Mouse (Mus musculus): ENCODE measurements around the gene Rnf130. TPM values are rescaled to one million over a fixed set of nuclear protein-coding genes. Genes with fewer than 3 reads are reported as not detected.

The Rnf130 gene
- total and polyA plus RNA-seq, 3 experiments: 78.9 to 129 (median 102) TPM

- DNase-seq: no peak
These were observed 113.2 kb downstream of the Rnf130 start for GRCm38 (mm10) chr11:50138206-50138822.

DNA sequence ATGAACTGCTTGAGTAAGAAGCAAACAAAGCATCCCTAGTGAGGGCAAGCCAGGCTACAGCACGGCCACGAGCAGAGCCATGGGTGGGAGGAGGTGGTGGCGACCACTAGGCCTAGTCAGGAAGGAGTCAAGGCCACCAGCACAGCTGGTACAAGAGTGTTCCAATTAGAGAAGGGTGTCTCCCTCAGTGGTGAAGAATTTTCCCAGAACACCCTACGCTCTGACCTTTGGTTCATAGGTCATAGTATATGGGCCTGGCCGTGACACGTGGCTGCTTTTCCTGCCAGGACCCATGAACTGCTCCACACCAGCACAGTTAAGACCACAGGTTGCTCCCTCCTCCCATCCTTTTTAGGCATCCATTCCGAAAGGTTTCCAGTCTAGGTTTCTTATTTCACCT, 114.4 kb downstream of the Rnf130 start:
- DNase-seq: no peak

DNA sequence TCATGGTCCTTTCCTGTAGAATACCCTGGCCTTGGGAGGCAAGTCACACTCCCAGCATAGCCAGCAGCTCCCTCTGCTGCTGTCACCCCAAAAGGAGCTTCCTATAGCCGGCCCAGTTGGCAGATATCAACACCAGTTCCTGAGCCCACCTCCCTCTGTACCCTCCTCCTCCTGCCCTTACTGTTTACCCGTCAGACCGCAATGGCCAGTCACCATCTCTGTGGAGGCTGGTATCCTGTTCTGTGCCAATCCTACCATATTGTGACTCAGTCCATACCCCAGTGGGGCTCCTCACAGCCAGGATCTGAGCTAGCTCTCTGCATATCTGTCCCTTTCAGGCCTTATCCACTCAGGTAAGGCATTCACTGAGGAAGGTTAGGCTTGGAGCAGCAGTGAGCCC, 120.4 kb downstream of the Rnf130 start:
- DNase-seq: no peak

- DNase-seq: no peak
These were observed 121.0 kb downstream of the Rnf130 start for GRCm38 (mm10) chr11:50146121-50146520.

- DNase-seq: peak; percentile 72
These were observed 122.3 kb downstream of the Rnf130 start for GRCm38 (mm10) chr11:50147267-50147957.

GRCm38 (mm10) chr11:50147958-50148476, 122.9 kb downstream of the Rnf130 start:
- no peak for DNase-seq

DNA sequence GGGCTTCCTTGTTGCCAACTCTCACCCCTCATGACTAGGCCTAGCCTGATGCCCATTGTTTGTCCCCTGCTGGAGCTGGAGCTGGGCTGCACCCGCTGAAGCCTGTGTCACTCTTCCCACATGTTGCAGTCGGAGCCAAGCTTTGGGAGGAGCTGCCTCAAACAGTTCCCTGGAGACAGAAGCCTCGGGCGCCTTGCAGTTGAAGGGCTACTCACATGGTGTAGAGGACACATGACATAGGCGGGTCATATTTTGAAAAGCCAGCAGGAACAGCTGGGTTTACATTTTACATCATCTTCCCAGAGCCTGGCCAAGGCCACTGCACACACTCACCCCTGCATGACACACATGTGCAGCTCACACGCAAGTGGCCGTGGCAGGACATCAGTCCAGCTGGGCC, 124.1 kb downstream of the Rnf130 start:
- DNase-seq: peak; percentile 46

GRCm38 (mm10) chr11:50149603-50150150, 124.5 kb downstream of the Rnf130 start:
- no peak for DNase-seq

DNA sequence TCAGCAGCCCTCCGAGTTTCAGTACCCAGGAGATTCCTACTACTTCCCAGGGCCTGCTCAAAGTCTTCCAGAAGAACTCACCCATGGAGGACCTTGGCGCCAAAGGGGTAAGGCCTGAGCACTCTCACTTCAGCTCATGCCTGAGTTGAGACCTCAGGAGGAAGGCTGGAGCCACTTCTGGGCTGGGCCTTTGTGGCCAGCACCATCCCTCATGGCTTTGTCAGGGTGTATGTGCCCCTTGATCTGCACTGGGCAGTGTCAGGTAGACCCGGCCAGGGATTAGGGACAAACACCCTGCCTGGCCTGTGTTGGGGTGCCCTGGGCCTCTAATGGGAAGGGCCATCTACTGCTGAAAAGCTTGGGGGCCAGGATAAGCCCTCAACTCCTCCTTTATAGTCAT, 126.2 kb downstream of the Rnf130 start:
- DNase-seq: no peak

GRCm38 (mm10) chr11:50154166-50154565, 129.0 kb downstream of the Rnf130 start:
- no peak for DNase-seq

Small RNA genes lying within 50 kb of the gene (microRNA-seq; reads per million reads assigned to microRNA genes)
- gene Mir340: 74.0 to 82.3 reads per million in 2 experiments

Other genes with a start within 250 kb of the Rnf130 start
- gene Gfpt2, start 231.2 kb upstream of the Rnf130 start, total RNA-seq (2021): 1 to 10 TPM; 6.4 to 8.0 TPM
- gene Gfpt2, start 231.2 kb upstream of the Rnf130 start, polyA plus RNA-seq (2012; rRNA removed): 2.3 TPM in 2 replicates
- gene Mapk9, start 178.6 kb upstream of the Rnf130 start, total RNA-seq (2021): 10 to 100 TPM; 69.8 to 79.9 TPM
- 20.2 and 20.5 TPM in 2 replicates for gene Mapk9, start 178.6 kb upstream of the Rnf130 start, polyA plus RNA-seq (2012; rRNA removed)
- 1 to 10 TPM in 1 of 2 experiments, under 1 TPM in 1; 0.43 to 1.0 TPM for gene Rasgef1c, start 123.5 kb upstream of the Rnf130 start, total RNA-seq (2021)
- gene Rasgef1c, start 123.5 kb upstream of the Rnf130 start, polyA plus RNA-seq (2012; rRNA removed): 0.71 and 0.83 TPM in 2 replicates
- 100 to 1,000 TPM; 145 TPM for gene Tbc1d9b, start 106.0 kb downstream of the Rnf130 start, total RNA-seq (2021)
- 165 and 168 TPM in 2 replicates for gene Tbc1d9b, start 106.0 kb downstream of the Rnf130 start, polyA plus RNA-seq (2012; rRNA removed)
- 10 to 100 TPM in 1 of 2 experiments, 1 to 10 TPM in 1; 4.9 to 11.5 TPM for gene Mrnip, start 149.1 kb downstream of the Rnf130 start, total RNA-seq (2021)
- 6.6 and 8.7 TPM in 2 replicates for gene Mrnip, start 149.1 kb downstream of the Rnf130 start, polyA plus RNA-seq (2012; rRNA removed)
- 1,000 to 10,000 TPM in 1 of 2 experiments, 100 to 1,000 TPM in 1; 696 to 1,341 TPM for gene Sqstm1, start 185.5 kb downstream of the Rnf130 start, total RNA-seq (2021)
- gene Sqstm1, start 185.5 kb downstream of the Rnf130 start, polyA plus RNA-seq (2012; rRNA removed): 517 and 655 TPM in 2 replicates
- 100 to 1,000 TPM; 119 to 128 TPM for gene Mgat4b, start 185.5 kb downstream of the Rnf130 start, total RNA-seq (2021)
- gene Mgat4b, start 185.5 kb downstream of the Rnf130 start, polyA plus RNA-seq (2012; rRNA removed): 347 and 361 TPM in 2 replicates
- 10 to 100 TPM; 17.0 to 21.6 TPM for gene Ltc4s, start 213.3 kb downstream of the Rnf130 start, total RNA-seq (2021)
- gene Ltc4s, start 213.3 kb downstream of the Rnf130 start, polyA plus RNA-seq (2012; rRNA removed): 83.6 and 186 TPM in 2 replicates

Measured in adrenal gland, adult 2 months (tissue).